Mouse (Mus musculus) left cerebral cortex, adult 2 months (tissue): ENCODE data around the gene Cep131. TPM values are rescaled to one million over a fixed set of nuclear protein-coding genes. Genes with fewer than 3 reads are reported as not detected.

Experiments used
- DNase-seq, 2 experiments: peaks; one replicate each; pipeline ENCODE4 v3.0.0; 2021 to 2022; ENCODE audit warnings: low spot score in 2 of 2, mixed read lengths in 1 of 2; ENCODE audit errors: extremely low spot score in 1 of 2
- H3K27ac ChIP-seq: fragments of 200-600 bp; 2 replicates; pipeline ENCODE4 v1.8.1; 2022
- H3K4me3 ChIP-seq: fragments of 200-600 bp; 2 replicates; pipeline ENCODE4 v1.8.1; 2022
- CTCF ChIP-seq: fragments of 200-600 bp; IDR thresholded peaks from 2 replicates; pipeline ENCODE4 v1.8.1; 2022; ENCODE audit warnings: antibody characterized with exemption, mild to moderate bottlenecking, moderate library complexity
- intact Hi-C: fragments of 180-260 bp; cut with DNase I; formaldehyde crosslinking; loops from one replicate; pipeline ENCODE4 v1.15.1; 2025
- total RNA-seq, 2 experiments: library from RNA; stranded (reverse); gene quantifications; 2 replicates each; pipeline ENCODE4 v1.2.3; 2021

Cep131 gene
- total RNA-seq, 2 experiments from 2014 or later, result 33.8 to 37.1 TPM

GRCm38 (mm10) chr11:120092817-120093591 lies 6.4 kb upstream of the Cep131 start:
- DNase-seq, result no peak
- no peak for TF ChIP-seq CTCF
- Histone ChIP-seq H3K4me3 (no peak overlapping the region), H3K27ac (no peak overlapping the region)
- intact Hi-C loops, result no loop called here

GRCm38 (mm10) chr11:120090661-120091060 lies 4.0 kb upstream of the Cep131 start:
- no peak for TF ChIP-seq CTCF
- Histone ChIP-seq H3K4me3 (no peak overlapping the region), H3K27ac (no peak overlapping the region)
- no peak for DNase-seq
- intact Hi-C loops, result no loop called here

GRCm38 (mm10) chr11:120085891-120086627 lies 568 bp downstream of the Cep131 start:
- intact Hi-C loops, result no loop called here
- peak; percentile 28 to 35 for DNase-seq
- Histone ChIP-seq H3K4me3 (peak overlapping the region; percentile 99), H3K27ac (peak overlapping the region; percentile 97)
- no peak for TF ChIP-seq CTCF

GRCm38 (mm10) chr11:120080282-120080681 lies 6.3 kb downstream of the Cep131 start:
- intact Hi-C loops, result loop anchor here (5.0 kb wide), 1 partner anchor 158 kb away; no protein-coding TSS in a partner anchor
- no peak for DNase-seq
- TF ChIP-seq CTCF, result no peak
- Histone ChIP-seq H3K4me3 (no peak overlapping the region), H3K27ac (no peak overlapping the region)

- no peak for DNase-seq
- Histone ChIP-seq H3K27ac (no peak overlapping the region), H3K4me3 (no peak overlapping the region)
- intact Hi-C loops, result no loop called here
- no peak for TF ChIP-seq CTCF
Observed at GRCm38 (mm10) chr11:120076191-120076590, 10.4 kb downstream of the Cep131 start.

GRCm38 (mm10) chr11:120072986-120073647 lies 13.5 kb downstream of the Cep131 start:
- TF ChIP-seq CTCF, result no peak
- DNase-seq, result no peak
- Histone ChIP-seq H3K4me3 (no peak overlapping the region), H3K27ac (no peak overlapping the region)
- intact Hi-C loops, result no loop called here

- TF ChIP-seq CTCF, result no peak
- no peak for DNase-seq
- intact Hi-C loops, result no loop called here
- Histone ChIP-seq H3K27ac (no peak overlapping the region), H3K4me3 (no peak overlapping the region)
Observed at GRCm38 (mm10) chr11:120071731-120072320, 14.8 kb downstream of the Cep131 start.

GRCm38 (mm10) chr11:120071065-120071464 lies 15.6 kb downstream of the Cep131 start:
- intact Hi-C loops, result no loop called here
- TF ChIP-seq CTCF, result no peak
- DNase-seq, result no peak
- H3K4me3 ChIP-seq, result no peak overlapping the region
- no peak overlapping the region for H3K27ac ChIP-seq

- no peak for DNase-seq
- no peak overlapping the region for H3K27ac ChIP-seq
- no peak for TF ChIP-seq CTCF
- H3K4me3 ChIP-seq, result no peak overlapping the region
- intact Hi-C loops, result no loop called here
Observed at GRCm38 (mm10) chr11:120070286-120070930, 16.2 kb downstream of the Cep131 start.

- no peak for DNase-seq
- TF ChIP-seq CTCF, result no peak
- intact Hi-C loops, result no loop called here
- Histone ChIP-seq H3K4me3 (no peak overlapping the region), H3K27ac (no peak overlapping the region)
Observed at GRCm38 (mm10) chr11:120069261-120069660, 17.4 kb downstream of the Cep131 start.

- no peak for DNase-seq
- Histone ChIP-seq H3K27ac (no peak overlapping the region), H3K4me3 (no peak overlapping the region)
- intact Hi-C loops, result no loop called here
- TF ChIP-seq CTCF, result peak; percentile 14
Observed at GRCm38 (mm10) chr11:120067834-120068233, 18.8 kb downstream of the Cep131 start.
